Mouse (Mus musculus): Measurements from ENCODE around the gene Dock8.

Dock8 gene

DNA sequence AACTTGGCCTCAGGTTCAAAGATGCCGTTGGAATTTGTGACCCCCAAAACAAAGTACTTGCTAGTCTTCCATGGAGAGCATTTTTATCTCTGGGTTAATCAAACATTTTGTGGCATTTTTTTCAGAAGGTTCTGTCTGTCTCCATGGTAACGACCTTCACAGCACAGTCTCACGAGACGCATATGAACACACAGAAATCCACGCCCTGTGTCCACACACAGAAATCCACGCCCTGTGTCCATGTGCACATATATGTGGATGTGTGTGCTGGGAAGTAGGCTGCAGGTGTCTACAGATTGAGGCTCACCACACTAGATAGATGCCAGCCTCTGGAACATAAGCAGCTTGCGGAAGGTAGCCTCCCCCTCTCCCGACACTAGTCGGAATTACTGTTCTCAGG is 66.9 kb downstream of the Dock8 start:
- no peak for DNase-seq

DNA sequence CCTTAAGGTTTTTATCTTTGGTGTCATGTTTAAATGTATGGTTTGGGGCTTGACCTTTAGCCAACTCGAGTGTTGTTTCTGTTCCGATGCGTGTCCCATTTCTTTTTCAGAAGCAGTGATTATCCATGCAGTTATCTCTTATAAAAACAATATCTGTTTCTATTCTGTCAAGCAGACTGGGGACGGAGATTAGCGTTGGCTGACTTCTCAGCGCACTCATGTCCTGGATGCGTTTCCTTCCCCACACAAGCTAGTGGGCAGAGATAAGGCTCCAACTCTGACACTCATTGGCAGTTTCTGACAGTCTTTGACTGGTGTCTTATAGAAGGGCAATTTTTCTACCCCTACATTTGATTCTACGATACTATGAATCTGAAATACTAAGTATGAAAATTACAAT is 69.2 kb downstream of the Dock8 start:
- no peak for DNase-seq

DNA sequence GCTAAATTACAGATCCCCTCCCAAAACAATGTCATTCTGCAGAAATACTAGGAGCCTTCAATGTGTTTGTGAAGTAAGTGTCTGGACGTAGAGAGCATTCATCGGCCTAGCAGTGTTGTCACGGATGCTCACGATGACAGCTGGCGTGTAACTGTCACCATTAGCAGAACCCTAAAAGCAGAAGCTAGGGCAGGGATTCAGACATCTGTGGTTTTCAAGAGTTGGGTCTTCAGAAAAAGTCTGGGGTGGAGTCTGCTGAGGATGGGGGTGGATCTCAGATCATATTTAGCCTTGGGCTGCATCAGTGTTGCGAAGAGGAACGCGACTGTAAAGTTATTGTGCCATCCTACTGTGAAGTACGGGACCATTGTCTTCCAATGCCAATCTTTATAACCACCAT is 73.2 kb downstream of the Dock8 start:
- no peak for DNase-seq

DNA sequence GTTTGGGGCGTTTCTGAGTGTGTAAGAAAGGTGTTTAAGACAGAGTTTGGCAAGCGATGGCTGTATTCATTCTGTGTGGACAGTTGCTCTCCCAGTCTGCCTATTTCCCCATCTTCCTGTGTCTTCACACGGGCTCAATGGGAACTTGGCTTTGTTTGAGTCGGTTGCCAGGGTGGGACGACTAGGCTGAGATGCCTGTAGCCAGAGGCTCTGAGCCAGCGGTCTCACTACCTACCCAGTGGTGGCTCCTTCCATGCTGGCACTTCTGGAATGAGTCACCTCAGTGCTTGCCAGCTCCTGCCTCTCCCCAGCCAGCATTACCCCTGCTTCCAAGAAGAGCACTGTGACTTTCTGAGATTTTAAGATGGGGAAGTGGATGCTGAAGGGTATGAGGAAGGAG is 75.4 kb downstream of the Dock8 start:
- no peak for DNase-seq

DNA sequence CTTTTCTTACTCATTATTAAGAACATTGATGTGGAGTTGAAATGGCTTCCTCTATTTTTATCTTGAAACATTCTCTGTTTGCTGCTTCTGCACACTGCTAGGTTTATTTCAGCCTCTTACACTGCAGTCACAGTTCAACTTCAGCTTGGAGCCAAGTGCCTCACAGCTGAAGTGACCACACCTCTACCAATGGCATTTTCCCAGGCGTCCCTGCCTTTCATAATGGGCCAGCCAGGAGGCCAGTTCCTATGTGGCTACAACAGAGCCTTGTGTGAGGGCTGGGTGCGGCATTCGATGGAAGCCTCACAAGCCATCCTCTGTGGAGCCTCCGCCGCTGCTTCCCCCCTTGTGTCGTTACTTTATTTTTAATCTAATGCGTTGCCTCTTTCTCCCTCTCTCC is 78.3 kb downstream of the Dock8 start:
- DNase-seq: no peak

DNA sequence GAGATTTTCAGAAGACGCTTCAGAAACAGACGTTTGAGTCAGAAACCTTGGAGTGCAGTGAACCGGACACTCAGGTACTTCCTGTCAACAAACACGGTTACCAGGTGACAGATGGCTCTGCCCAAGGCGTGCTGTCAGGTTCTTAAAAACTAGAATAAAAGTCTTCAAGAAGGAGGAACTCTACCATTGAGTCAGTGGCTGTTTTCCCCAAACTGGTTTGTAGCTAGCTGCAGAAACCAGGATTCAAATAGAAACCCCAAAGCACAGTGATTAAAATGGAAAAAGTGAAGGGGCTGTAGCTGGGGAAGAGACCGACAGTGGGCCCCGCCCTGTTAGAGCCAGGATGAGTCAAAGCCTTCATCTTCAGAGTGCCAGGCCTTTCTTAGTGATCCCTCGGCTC is 78.8 kb downstream of the Dock8 start:
- DNase-seq: no peak

DNA sequence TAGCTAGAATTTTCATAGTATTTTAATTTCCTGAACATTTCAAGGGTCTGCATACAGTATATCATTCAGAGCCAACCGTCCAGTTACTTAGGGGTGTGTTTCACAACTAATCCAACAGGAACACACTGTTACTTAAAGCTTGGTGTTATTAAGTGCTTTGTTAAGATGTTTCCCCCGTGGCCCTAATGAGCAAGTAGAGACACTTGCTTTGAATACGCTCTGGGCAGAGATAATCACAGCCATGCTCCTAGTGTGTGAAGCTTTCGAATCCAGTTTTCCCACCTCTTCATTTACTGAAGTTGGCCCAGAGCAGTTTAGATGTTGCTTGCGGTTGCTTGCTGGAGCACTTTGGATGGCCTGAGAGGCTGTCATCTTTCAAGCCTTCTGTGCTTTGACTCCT is 80.8 kb downstream of the Dock8 start:
- no peak for DNase-seq

DNA sequence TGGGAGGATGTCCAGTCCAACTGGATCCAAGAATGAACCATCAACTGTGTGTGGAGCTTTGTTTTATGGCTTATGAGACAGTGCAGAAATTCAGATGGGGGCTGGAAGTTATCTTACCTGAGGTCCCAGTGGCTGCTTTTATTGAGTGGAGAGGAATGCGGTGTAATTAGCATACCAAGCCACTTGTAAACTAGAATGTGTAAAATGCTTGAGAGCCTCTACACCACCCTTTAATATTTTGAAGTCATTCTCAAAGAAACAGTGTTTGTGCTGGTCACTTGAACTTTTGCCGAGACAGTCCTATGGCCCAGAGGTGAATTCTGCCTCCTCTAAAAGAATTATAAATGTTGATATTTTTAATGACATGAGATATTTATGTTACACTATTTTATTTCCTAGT is 83.5 kb downstream of the Dock8 start:
- no peak for DNase-seq

DNA sequence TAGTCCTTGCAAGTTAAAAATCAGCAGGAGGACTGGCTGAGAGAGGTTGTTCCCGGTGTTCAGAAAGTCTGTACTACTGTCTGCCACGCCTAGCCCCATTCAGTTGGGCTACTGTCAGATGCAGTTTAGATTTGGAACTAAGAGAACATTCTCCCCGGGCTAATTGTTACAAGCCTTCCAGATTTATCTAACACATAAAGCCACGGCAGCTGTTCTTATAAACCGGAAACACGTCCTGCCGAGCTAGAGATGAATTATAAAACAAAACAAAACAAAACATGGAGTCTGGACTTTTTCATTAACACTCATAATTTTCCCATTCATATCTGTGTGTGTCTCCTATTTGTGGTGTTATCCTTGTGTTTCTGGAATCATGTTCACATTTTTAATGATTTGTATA is 87.8 kb downstream of the Dock8 start:
- DNase-seq: no peak

DNA sequence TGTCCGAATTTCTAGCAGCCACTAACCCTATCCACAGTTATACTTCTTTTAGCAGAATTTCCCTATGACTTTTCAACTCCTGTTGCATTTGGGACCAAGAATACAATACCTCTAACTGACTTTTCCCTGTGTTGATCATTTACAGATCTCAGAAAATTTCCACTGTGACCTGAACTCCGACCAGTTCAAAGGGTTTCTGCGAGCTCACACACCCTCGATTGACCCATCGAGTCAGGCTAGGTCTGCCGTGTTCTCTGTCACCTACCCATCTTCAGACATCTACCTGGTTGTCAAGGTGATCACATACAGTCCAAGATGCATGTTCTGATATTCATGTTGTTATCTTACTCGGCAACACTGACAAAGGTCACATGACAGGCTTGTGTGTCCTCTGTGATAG is 90.4 kb downstream of the Dock8 start:
- DNase-seq: no peak

DNA sequence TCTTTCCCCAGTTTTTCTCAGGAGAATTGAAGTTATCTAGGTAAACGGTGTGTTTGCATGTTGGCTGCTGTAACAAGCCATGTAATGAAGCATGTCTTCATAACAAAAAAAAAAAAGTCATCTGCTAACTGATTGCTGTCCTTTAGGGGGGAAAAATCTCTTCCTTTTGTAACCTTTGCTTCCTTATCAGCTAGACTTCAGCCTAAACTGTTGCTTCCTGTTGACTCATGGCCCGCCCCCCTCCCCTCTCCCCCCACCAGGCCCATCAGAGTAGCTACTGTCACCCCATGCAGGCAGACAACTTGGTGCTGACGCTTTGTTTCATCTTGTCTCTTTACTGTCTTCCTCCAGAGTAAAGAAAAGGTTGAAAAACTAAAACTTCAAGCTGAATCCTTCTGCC is 95.8 kb downstream of the Dock8 start:
- DNase-seq: no peak

DNA sequence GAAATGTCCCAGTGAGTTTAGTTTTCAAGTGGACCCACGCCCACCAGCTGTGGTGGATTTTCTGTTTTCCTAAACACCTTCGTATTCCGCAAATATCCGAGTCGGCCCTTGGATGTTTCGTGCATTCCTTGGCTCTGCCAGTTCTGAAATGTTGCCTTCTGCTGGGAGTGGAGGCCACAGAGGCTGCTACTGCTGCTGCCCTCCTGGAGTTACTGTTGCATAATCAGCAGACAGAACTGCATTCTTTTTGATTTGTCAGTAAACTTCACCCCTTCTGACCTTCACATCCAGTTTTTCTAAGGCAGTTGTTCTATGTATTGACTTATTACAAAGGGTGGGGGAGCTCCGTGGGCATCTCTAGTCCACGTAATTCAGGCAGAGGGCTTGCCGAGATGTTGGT is 97.0 kb downstream of the Dock8 start:
- no peak for DNase-seq

DNA sequence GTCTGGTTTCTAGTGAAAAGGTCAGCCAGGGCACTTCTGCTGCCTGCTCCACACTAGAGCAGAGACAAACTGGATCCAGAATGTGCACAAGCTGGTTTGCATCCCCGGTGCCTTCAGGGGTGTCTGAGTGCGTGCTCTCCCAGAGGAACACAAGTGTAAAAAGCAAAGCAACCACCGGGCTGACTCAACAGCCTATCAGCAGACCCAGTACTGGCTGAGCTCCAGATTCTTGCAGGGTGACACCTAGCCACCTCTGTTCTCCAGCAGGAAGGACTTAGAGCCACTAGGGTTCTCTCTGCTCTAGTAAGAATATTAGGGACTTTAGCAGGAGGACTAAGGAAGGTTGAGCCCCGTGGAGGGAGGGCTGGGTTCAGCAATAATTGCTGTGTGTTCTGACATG is 97.7 kb downstream of the Dock8 start:
- DNase-seq: no peak

DNA sequence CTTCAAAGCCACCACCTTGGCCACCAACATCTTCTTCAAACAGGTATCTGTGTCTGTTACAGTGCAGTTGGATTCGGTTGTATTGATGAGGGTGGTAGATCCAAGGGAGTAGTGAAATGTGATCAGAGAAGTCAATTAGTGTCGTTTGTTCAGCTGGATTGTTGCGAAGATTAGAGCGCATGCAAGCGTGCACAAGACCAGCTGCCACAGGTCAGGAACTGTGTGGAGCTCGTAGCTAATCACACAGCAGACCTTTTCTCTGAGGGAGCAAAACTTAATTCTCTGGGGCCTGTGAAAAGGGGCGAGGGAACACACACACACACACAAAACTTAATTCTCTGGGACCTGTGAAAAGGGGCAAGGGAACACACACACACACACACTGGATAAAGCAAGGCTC is 98.2 kb downstream of the Dock8 start:
- no peak for DNase-seq

DNA sequence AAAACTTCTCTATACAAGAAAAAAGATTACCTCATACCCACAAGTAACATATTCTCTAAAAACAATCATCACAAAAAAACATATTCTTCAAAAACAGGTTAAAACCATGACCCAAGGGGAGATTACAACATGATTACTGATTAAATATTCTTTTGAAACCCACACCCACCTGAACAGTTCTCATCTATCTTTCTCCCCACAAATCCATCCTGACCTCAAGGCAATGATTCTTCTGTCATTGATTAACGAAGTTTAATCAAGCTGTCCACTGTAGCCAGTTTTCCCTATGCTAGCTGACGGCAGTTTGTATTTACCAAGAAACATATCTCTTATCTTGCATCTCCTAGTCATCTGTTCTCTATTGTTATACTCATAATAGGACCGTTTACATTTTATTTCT is 98.6 kb downstream of the Dock8 start:
- DNase-seq: no peak

DNA sequence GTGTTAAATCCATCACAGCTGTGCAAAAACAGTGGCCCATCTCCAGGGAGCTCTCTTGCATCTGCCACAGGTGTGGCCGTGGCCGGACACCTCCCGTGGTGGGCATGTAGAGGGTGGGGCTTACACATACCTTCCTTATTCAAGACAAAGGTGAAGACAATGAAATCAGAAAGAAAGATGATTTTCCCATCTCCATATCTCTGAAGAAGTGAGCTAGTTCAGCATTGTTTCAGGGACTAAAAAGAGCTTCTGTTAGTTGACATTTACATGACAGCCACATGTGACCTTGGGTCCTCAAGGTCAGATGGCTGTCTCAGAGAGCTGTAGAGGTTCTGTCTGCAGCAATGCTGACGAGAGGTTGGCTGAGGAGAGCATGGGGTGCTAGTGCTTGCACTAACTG is 99.6 kb downstream of the Dock8 start:
- DNase-seq: no peak

DNA sequence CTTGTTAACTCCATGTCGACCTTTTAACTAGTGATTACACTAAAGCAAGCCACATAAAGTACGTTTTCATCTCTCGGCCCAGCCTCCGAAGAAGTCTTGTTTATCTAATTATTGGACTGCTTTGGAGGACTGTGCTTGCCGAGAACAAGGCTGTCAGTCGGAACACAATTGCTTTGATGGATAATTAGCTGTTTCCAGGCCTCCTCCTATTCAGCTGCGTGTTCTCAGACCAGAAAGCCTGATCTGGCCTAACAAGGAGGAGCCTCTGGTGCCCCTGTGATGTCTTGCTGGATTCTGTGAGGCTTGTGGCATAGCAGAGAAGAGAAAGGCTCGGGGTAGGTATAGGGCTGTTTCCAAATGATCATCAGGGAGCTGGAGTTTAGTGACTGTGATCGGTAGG is 106.3 kb downstream of the Dock8 start:
- no peak for DNase-seq

DNA sequence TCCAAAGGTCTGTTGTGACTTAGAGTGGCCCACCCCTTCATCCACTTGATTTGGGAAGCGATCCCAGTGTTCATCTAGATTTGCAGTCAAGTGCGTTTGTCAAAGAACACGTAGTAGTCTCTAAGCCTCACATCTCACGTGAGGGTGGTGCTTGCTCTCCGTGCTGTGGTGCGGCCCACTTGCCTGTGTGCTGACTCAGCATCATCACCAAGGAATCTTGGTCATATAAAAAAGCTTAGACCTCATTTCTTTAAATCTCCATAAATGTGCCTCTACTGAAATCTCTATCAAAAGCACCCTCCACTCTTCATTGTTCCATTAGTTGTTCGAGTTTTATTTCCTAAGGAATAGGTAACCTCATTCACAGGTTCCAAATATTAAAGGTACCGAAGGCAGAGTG is 107.0 kb downstream of the Dock8 start:
- no peak for DNase-seq

DNA sequence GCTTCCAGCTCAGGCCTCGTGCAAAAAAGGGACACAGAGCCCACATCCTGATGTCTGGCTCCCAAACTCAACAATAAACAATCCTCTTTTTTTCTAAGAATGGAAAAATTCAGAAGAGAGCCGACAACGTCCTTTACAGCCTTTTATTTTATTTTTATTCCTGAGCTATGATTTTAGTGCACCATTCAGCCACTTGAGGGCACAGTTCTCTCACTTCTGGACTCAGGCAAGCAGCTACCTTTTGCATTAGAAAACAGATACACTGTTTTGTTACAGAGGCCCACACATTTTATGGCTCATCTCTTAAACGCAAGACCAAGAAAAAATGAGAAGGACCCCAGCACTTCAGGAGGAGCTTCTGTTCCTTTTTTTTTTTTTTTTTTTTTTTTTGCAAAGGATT is 108.1 kb downstream of the Dock8 start:
- no peak for DNase-seq

DNA sequence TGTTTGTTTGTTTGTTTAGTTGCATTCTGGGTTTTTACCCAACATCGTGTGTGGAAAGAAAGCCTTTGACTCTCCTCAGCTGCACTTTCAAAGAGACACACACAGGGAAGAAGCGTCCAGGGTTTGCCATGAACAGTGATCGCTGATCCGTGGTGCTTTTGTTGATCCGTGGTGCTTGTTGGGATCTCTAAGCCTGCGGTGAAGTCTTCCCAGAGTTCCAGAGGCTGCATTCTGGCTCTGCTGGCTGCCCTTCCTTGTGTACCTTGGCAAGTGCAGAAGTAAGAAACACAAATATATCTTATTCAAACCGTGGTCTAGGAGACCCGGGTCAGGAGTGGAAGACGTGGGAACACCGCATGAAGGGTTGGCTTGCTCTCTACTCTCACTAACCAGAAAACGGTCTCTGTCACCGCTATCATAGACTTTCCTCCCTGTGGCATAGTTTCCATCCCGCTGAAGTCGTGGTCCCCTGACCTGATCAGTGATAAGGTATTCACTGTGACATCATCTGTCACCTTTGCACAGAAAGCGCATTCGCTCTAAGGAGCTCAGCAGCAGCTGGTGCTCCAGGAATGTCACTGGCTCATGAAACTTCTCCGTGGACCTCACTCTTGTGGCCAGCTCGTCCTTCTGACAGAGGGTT is 112.4 kb downstream of the Dock8 start:
- DNase-seq: no peak

DNA sequence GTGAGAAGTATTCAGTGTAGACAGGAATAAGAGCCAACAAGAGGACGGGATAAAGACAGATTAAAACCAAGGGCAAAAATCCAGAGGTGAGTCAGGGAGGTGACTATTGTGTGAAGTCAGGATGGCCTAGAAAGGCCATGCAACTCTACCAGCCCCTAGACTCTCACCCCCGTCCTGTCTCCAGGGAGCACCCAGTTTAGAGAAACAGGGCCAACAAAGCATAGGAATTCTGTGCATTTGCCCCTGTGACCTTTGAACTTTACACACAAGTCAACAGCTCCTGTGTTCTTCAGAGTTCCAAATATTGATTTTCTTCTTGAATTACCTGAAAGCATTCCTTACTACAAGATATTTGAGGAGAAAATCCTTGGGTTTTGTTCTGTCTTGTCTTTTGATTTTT is 117.6 kb downstream of the Dock8 start:
- no peak for DNase-seq

DNA sequence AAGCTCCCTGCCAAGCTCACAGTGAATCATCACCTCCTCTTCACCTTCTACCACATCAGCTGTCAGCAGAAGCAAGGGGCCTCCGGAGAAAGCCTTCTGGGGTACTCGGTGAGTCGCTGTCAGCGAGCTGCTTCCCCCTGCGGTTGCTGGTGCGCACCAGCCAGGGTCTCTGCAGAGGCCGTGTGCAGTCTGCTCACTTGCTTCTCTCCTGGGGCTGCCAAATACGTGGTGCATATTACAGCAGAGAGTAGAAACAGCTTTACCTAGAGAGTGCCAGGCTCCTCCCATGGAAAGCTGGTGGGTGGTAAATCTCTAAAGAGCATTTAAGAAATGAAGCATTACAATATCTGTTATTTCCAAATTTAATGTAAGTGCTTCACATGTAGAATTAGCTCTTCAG is 123.1 kb downstream of the Dock8 start:
- no peak for DNase-seq

DNA sequence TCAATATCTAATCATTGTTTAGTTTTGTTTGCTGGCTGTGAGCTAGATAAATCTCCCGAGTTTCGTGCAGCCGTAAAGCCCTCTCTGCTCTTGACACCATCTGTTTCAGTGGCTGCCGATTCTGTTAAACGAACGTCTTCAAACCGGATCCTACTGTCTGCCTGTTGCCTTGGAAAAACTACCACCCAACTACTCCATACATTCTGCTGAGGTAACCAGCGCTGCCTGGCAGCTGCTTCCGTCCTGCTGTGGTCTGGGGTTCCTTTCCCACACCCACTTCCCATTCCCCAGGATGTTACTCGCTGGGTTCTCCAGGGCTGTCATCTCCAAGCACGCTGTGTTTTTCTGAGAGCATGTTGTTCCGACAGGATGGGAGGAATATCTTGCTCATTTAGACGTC is 123.7 kb downstream of the Dock8 start:
- DNase-seq: no peak

DNA sequence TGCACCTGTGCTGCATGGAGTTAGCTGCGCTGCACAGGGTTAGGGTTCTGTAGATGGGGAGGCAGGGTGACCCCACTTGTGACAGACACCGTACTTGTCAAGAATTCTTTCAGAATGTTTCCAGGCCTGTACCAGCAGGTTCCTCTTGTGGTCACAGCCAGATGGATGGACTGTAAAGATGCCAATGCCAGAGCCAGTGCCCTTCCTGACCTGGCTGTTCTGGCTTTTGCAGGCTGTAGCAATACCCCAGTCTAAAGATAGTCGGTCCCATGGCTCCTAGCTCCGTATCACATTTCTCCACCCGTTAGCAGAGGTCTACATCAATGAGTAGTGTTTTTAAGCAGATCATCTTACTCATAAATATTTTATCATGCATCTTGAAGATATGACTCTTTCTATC is 124.1 kb downstream of the Dock8 start:
- no peak for DNase-seq

DNA sequence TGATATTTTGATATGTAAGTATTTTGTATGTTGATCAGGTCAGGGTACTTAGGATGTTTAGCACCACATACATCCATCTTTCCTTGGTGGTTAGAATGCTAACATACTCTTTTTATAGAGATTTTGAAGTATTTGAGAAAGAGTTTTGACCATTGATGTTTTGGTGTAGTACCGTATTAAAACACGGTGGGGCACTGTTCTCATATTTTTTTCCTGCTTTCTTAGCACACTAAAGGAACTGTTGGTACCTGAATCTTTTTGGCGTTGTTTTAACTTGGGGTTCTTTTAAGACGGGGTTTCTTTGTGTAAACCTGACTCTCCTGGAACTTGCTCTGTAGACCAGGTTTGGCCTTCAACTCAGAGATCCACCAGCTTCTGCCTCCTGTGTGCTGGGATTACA is 133.0 kb downstream of the Dock8 start:
- DNase-seq: no peak

DNA sequence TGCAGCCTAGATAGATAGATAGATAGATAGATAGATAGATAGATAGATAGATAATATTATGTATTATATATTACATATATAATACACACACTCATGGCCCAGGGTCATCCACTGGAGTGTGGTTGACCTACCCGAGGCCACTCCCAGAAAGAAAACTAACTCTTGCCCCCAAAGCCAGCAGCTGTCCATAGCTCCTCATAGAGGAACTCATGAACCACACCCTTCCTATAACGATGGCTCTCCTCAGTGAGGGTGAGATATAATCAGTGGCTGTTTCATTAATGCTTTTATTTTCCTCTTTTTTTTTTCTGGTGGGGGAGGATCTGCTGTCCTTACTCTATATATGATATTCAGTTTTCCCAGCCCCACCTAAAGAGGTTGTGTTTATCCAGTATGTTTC is 134.6 kb downstream of the Dock8 start:
- DNase-seq: no peak

All from thymus, postnatal 14 days (tissue).